ENCODE assay signal across 15 mouse cellular contexts in the genomic region with DNA sequence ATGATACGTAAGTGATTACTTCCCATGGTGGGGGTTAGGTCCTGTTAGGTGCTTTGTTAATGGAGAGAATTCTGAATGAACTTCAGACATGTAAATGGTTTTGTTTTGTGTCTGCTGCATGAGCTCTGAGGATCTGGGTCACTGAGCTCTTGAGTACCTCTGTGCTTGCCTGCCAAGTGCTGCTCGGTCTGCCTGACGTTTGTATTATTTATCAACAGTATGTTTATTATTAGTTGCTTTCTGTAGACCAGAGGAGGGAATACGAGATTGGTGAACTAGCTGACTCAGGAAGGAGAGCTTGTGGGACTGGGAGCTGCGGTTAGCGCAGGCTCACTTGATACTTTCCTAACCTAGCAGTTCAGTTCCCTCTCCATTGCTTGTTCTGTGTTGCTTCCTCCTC.
"Had no signal": no experiment of that assay in that cellular context is flagged by ENCODE, and none has a peak within 500 bp of the region (broad histone marks: within the 10 kb centered on the region; RNA-seq: fewer than 3 reads in every experiment).

No protein-coding gene starts in this region.

- H3K36me3 ChIP-seq: liver, embryonic 13.5 days had no signal

- H3K4me2 ChIP-seq: liver, embryonic 13.5 days; midbrain, embryonic 11.5 days had no signal

- H3K4me1 ChIP-seq: liver, embryonic 13.5 days had no signal

- H3K9ac ChIP-seq: liver, embryonic 13.5 days had no signal

- DNase-seq: kidney, postnatal 25 days; layer of hippocampus, postnatal 36 days; liver, embryonic 13.5 days; lung, adult 2 months; lung, postnatal 14 days; lung, postnatal 4 days; midbrain, embryonic 14.5 days; right cerebral cortex, postnatal 25 days; spleen, adult 18-20 months; thymus, adult 18-20 months; thymus, postnatal 36 days had no signal

- H3K27ac ChIP-seq: kidney, postnatal 0 days; layer of hippocampus, adult 2 months; left cerebral cortex, adult 2 months; liver, embryonic 13.5 days had no signal

- H3K9me3 ChIP-seq: liver, embryonic 13.5 days had no signal

- H3K4me3 ChIP-seq: layer of hippocampus, adult 2 months; left cerebral cortex, adult 2 months; liver, embryonic 13.5 days had no signal
